Mouse (Mus musculus) spleen, adult 12 weeks (tissue): Measurements from ENCODE around the gene Plpp4.

Experiments used
- DNase-seq: peaks from one replicate; pipeline ENCODE4 v3.0.0; 2022; ENCODE audit warnings: low spot score

Plpp4 gene

GRCm38 (mm10) chr7:129301622-129302021 is 44.8 kb downstream of the Plpp4 start:
- no peak for DNase-seq

GRCm38 (mm10) chr7:129303356-129303755 is 46.5 kb downstream of the Plpp4 start:
- no peak for DNase-seq

- DNase-seq = no peak
Observed at GRCm38 (mm10) chr7:129307042-129307825, 50.4 kb downstream of the Plpp4 start.

- DNase-seq = no peak
Observed at GRCm38 (mm10) chr7:129308661-129309060, 51.8 kb downstream of the Plpp4 start.

- DNase-seq = no peak
Observed at GRCm38 (mm10) chr7:129312521-129312920, 55.7 kb downstream of the Plpp4 start.

GRCm38 (mm10) chr7:129313969-129314368 is 57.1 kb downstream of the Plpp4 start:
- DNase-seq = no peak

GRCm38 (mm10) chr7:129340096-129340495 is 83.3 kb downstream of the Plpp4 start:
- no peak for DNase-seq

GRCm38 (mm10) chr7:129355561-129355960 is 98.7 kb downstream of the Plpp4 start:
- DNase-seq = no peak

GRCm38 (mm10) chr7:129375306-129375705 is 118.5 kb downstream of the Plpp4 start:
- DNase-seq = no peak

GRCm38 (mm10) chr7:129385149-129385548 is 128.3 kb downstream of the Plpp4 start:
- no peak for DNase-seq

GRCm38 (mm10) chr7:129392835-129393489 is 136.1 kb downstream of the Plpp4 start:
- DNase-seq = no peak

- no peak for DNase-seq
Observed at GRCm38 (mm10) chr7:129396561-129396960, 139.7 kb downstream of the Plpp4 start.

- no peak for DNase-seq
Observed at GRCm38 (mm10) chr7:129399071-129399470, 142.2 kb downstream of the Plpp4 start.

GRCm38 (mm10) chr7:129402695-129403364 is 146.0 kb downstream of the Plpp4 start:
- DNase-seq = no peak

GRCm38 (mm10) chr7:129406069-129406468 is 149.2 kb downstream of the Plpp4 start:
- no peak for DNase-seq

GRCm38 (mm10) chr7:129412695-129413094 is 155.9 kb downstream of the Plpp4 start:
- DNase-seq = no peak

- no peak for DNase-seq
Observed at GRCm38 (mm10) chr7:129415179-129415578, 158.3 kb downstream of the Plpp4 start.

- DNase-seq = no peak
Observed at GRCm38 (mm10) chr7:129421181-129421580, 164.3 kb downstream of the Plpp4 start.

GRCm38 (mm10) chr7:129425554-129425953 is 168.7 kb downstream of the Plpp4 start:
- no peak for DNase-seq

GRCm38 (mm10) chr7:129428794-129429193 is 172.0 kb downstream of the Plpp4 start:
- no peak for DNase-seq

GRCm38 (mm10) chr7:129429903-129430302 is 173.1 kb downstream of the Plpp4 start:
- DNase-seq = no peak
